Mouse (Mus musculus): Measurements from ENCODE around the gene Rnft1. TPM values are rescaled to one million over a fixed set of nuclear protein-coding genes. Genes with fewer than 3 reads are reported as not detected.
"Not testable (repeated sequence)": the region's sequence is repeated elsewhere in the genome, so short reads cannot be mapped to it uniquely, and the experiment has no call there.

Rnft1 gene
- polyA plus RNA-seq (2016; fragmentation: Nextera tagmentation; extraction: Ambion mirVana): 31.1 and 32.8 TPM in 2 replicates

- Histone ChIP-seq H3K9me3 (no peaks in the 10 kb centered on the region), H3K27me3 (no peaks in the 10 kb centered on the region), H3K4me3 (peak within 1 kb of the TSS; percentile 66), H3K4me2 (replicated peaks) (peak within 1 kb of the TSS; percentile 67), H3K36me3 (0 out of 2 replicates have a peak, but pooled peaks cover under 1% of the 10 kb centered on the region), H3K27ac (peak within 1 kb of the TSS; percentile 74), H3K4me1 (peaks cover 11% of the 10 kb centered on the region), H3K9ac (peak within 1 kb of the TSS; percentile 68)
- under 1% methylated on average over 59 of the region's 68 CpGs for WGBS
- peak; percentile 92 for ATAC-seq (ENCODE audit: insufficient number of reproducible peaks, insufficient read depth, low FRiP score, low TSS enrichment)
Measured at GRCm38 (mm10) chr11:86484101-86484868, at the start of gene Rnft1. Gene Rnft1, plus strand, starts transcription at chr11:86484657.

GRCm38 (mm10) chr11:86436843-86437242 lies 47.6 kb upstream of the Rnft1 start:
- Histone ChIP-seq H3K4me3 (no peak overlapping the region), H3K9me3 (no peaks in the 10 kb centered on the region), H3K4me1 (no peaks in the 10 kb centered on the region), H3K27me3 (no peaks in the 10 kb centered on the region), H3K27ac (no peak overlapping the region), H3K36me3 (no peaks in the 10 kb centered on the region), H3K9ac (no peak overlapping the region), H3K4me2 (replicated peaks) (no peak overlapping the region)
- 23% methylated on average over 5 of the region's 5 CpGs for WGBS
- no peak for ATAC-seq (ENCODE audit: insufficient number of reproducible peaks, insufficient read depth, low FRiP score, low TSS enrichment)

GRCm38 (mm10) chr11:86438261-86438660 lies 46.2 kb upstream of the Rnft1 start:
- Histone ChIP-seq H3K9ac (no peak overlapping the region), H3K9me3 (no peaks in the 10 kb centered on the region), H3K27ac (no peak overlapping the region), H3K4me3 (no peak overlapping the region), H3K4me1 (no peaks in the 10 kb centered on the region), H3K36me3 (no peaks in the 10 kb centered on the region), H3K27me3 (no peaks in the 10 kb centered on the region), H3K4me2 (replicated peaks) (no peak overlapping the region)
- no peak for ATAC-seq (ENCODE audit: insufficient number of reproducible peaks, insufficient read depth, low FRiP score, low TSS enrichment)
- 45% methylated on average over 4 of the region's 4 CpGs for WGBS

GRCm38 (mm10) chr11:86440791-86441190 lies 43.7 kb upstream of the Rnft1 start:
- H3K4me3 ChIP-seq: no peak overlapping the region
- H3K27me3 ChIP-seq: no peaks in the 10 kb centered on the region
- H3K4me1 ChIP-seq: no peaks in the 10 kb centered on the region
- no peak overlapping the region for H3K4me2 ChIP-seq (replicated peaks)
- H3K27ac ChIP-seq: no peak overlapping the region
- H3K36me3 ChIP-seq: no peaks in the 10 kb centered on the region
- no peak for ATAC-seq (ENCODE audit: insufficient number of reproducible peaks, insufficient read depth, low FRiP score, low TSS enrichment)
- H3K9ac ChIP-seq: no peak overlapping the region
- 68% methylated on average over 5 of the region's 5 CpGs for WGBS
- no peaks in the 10 kb centered on the region for H3K9me3 ChIP-seq

- WGBS: 93% methylated on average over 5 of the region's 5 CpGs
- Histone ChIP-seq H3K4me3 (no peak overlapping the region), H3K4me2 (replicated peaks) (no peak overlapping the region), H3K27me3 (no peaks in the 10 kb centered on the region), H3K36me3 (no peaks in the 10 kb centered on the region), H3K9ac (no peak overlapping the region), H3K27ac (no peak overlapping the region), H3K4me1 (no peaks in the 10 kb centered on the region), H3K9me3 (no peaks in the 10 kb centered on the region)
- no peak for ATAC-seq (ENCODE audit: insufficient number of reproducible peaks, insufficient read depth, low FRiP score, low TSS enrichment)
Measured at GRCm38 (mm10) chr11:86453991-86454390, 30.5 kb upstream of the Rnft1 start.

GRCm38 (mm10) chr11:86457545-86457944 lies 26.9 kb upstream of the Rnft1 start:
- 82% methylated on average over 6 of the region's 6 CpGs for WGBS
- H3K27ac ChIP-seq: no peak overlapping the region
- H3K4me3 ChIP-seq: no peak overlapping the region
- H3K36me3 ChIP-seq: no peaks in the 10 kb centered on the region
- H3K9ac ChIP-seq: no peak overlapping the region
- H3K9me3 ChIP-seq: no peaks in the 10 kb centered on the region
- no peak overlapping the region for H3K4me2 ChIP-seq (replicated peaks)
- ATAC-seq (ENCODE audit: insufficient number of reproducible peaks, insufficient read depth, low FRiP score, low TSS enrichment): no peak
- no peaks in the 10 kb centered on the region for H3K4me1 ChIP-seq
- no peaks in the 10 kb centered on the region for H3K27me3 ChIP-seq

- Histone ChIP-seq H3K9me3 (no peaks in the 10 kb centered on the region), H3K27me3 (no peaks in the 10 kb centered on the region), H3K4me3 (no peak overlapping the region), H3K4me2 (replicated peaks) (no peak overlapping the region), H3K27ac (no peak overlapping the region), H3K4me1 (no peaks in the 10 kb centered on the region), H3K9ac (no peak overlapping the region), H3K36me3 (no peaks in the 10 kb centered on the region)
- ATAC-seq (ENCODE audit: insufficient number of reproducible peaks, insufficient read depth, low FRiP score, low TSS enrichment): no peak
- 92% methylated on average over 6 of the region's 6 CpGs for WGBS
Measured at GRCm38 (mm10) chr11:86458866-86459265, 25.6 kb upstream of the Rnft1 start.

DNA sequence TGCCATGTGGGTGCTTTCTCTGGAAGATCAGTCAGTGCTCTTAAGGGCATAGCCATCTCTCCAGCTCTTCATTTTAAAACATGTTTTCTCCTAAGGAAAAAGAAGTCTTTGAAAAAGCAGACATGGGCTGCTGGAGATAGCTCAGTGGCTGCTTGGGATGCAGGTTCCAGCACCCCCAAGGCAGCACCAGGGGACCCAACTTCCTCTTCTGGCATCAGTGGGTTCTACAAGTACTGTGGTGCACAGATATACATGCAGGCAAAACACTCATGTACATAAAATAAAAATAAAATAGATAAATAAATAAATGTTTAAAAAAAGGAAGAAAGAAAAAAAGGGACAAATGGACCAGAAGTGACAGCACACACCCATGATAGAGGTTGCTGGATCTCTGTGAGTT lies 21.9 kb upstream of the Rnft1 start:
- Histone ChIP-seq H3K9ac (no peak overlapping the region), H3K4me2 (replicated peaks) (no peak overlapping the region), H3K27me3 (no peaks in the 10 kb centered on the region), H3K9me3 (no peaks in the 10 kb centered on the region), H3K27ac (no peak overlapping the region), H3K4me1 (no peaks in the 10 kb centered on the region), H3K4me3 (no peak overlapping the region), H3K36me3 (no peaks in the 10 kb centered on the region)
- ATAC-seq (ENCODE audit: insufficient number of reproducible peaks, insufficient read depth, low FRiP score, low TSS enrichment): no peak

- H3K36me3 ChIP-seq; H3K4me2 ChIP-seq (replicated peaks); H3K27me3 ChIP-seq; H3K27ac ChIP-seq; H3K9ac ChIP-seq; H3K4me1 ChIP-seq; ATAC-seq (ENCODE audit: insufficient number of reproducible peaks, insufficient read depth, low FRiP score, low TSS enrichment); H3K4me3 ChIP-seq; H3K9me3 ChIP-seq: not testable (repeated sequence)
- WGBS: 21% methylated on average over 8 of the region's 8 CpGs
Measured at GRCm38 (mm10) chr11:86464275-86464674, 20.2 kb upstream of the Rnft1 start.

DNA sequence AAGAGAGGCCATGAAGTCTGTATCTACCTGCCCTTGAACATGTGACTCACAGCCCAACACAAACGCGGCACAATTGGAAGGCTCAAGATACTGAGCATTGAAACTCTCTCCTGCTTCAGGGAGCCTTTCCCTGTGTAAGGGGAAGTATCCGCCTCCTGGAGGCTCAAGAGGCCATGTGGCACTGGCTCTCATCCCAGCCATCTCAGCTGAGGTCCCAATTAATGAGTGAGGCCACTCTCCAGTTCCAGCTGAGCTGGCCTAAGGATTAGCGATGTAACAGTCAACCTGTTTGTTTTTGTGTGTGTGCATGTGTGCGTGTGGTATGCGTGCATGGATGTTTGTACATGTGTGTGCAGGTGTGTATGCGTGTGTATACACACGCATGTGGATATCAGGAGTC lies 16.1 kb upstream of the Rnft1 start:
- Histone ChIP-seq H3K36me3 (no peaks in the 10 kb centered on the region), H3K4me3 (no peak overlapping the region), H3K9ac (no peak overlapping the region), H3K9me3 (no peaks in the 10 kb centered on the region), H3K27ac (no peak overlapping the region), H3K27me3 (no peaks in the 10 kb centered on the region), H3K4me1 (peaks cover 10% of the 10 kb centered on the region), H3K4me2 (replicated peaks) (no peak overlapping the region)
- WGBS: 84% methylated on average over 8 of the region's 8 CpGs
- no peak for ATAC-seq (ENCODE audit: insufficient number of reproducible peaks, insufficient read depth, low FRiP score, low TSS enrichment)

- H3K4me3 ChIP-seq: no peak overlapping the region
- no peak overlapping the region for H3K9ac ChIP-seq
- no peaks in the 10 kb centered on the region for H3K36me3 ChIP-seq
- H3K4me2 ChIP-seq (replicated peaks): no peak overlapping the region
- no peak overlapping the region for H3K27ac ChIP-seq
- H3K9me3 ChIP-seq: no peaks in the 10 kb centered on the region
- no peaks in the 10 kb centered on the region for H3K27me3 ChIP-seq
- 64% methylated on average over 4 of the region's 4 CpGs for whole genome bisulfite sequencing
- H3K4me1 ChIP-seq: peaks cover 13% of the 10 kb centered on the region
- no peak for ATAC-seq (ENCODE audit: insufficient number of reproducible peaks, insufficient read depth, low FRiP score, low TSS enrichment)
Measured at GRCm38 (mm10) chr11:86468971-86469370, 15.5 kb upstream of the Rnft1 start.

DNA sequence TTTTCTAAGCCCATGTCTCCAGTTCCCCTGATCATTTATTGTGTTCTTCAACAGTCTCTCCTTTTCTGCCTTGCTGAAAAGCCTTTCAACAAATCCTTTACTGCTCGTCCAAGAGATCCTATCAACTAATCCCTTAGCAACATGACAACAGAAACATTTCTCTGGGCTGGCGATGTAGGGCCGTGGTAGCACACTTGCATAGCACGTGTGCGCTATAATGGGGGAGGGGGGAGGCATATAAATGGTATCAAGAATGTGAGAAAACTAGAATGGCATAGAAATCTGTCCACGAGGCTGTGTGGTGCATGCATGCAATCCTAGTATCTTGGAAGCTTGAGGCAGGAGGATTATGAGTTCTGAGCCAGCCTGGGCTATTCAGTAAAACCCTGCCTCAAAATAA lies 12.7 kb upstream of the Rnft1 start:
- no peak overlapping the region for H3K4me2 ChIP-seq (replicated peaks)
- H3K9me3 ChIP-seq: no peaks in the 10 kb centered on the region
- H3K9ac ChIP-seq: no peak overlapping the region
- no peak overlapping the region for H3K27ac ChIP-seq
- 67% methylated on average over 6 of the region's 6 CpGs for WGBS
- no peaks in the 10 kb centered on the region for H3K27me3 ChIP-seq
- ATAC-seq (ENCODE audit: insufficient number of reproducible peaks, insufficient read depth, low FRiP score, low TSS enrichment): no peak
- no peaks in the 10 kb centered on the region for H3K36me3 ChIP-seq
- no peak overlapping the region for H3K4me3 ChIP-seq
- H3K4me1 ChIP-seq: peaks cover 13% of the 10 kb centered on the region

Data from embryonic facial prominence, embryonic 12.5 days (tissue).